Mouse (Mus musculus) stomach, postnatal 0 days (tissue): ENCODE results near the gene Efna1. TPM values are rescaled to one million over a fixed set of nuclear protein-coding genes. Genes with fewer than 3 reads are reported as not detected.

ENCODE experiments used
- ATAC-seq: fragments of 200-750 bp; cut with Nextera tagmentation; 2 replicates; pipeline ENCODE4 v1.8.0; 2017; ENCODE audit not compliant: low FRiP score, low TSS enrichment
- DNase-seq: peaks from one replicate; pipeline ENCODE4 v3.0.0-alpha.2; 2016; ENCODE audit warnings: low spot score
- H3K27ac ChIP-seq: fragments of 300-500 bp; sonication (generic); replicated peaks from 2 replicates; pipeline ENCODE4 v1.5.1; 2014; ENCODE audit warnings: mild to moderate bottlenecking, control low read depth
- H3K27me3 ChIP-seq: fragments of 300-500 bp; sonication (generic); 2 replicates; pipeline ENCODE4 v1.6.1; 2014; ENCODE audit warnings: low read length; ENCODE audit not compliant: control insufficient read depth, insufficient read depth
- H3K36me3 ChIP-seq: fragments of 300-500 bp; sonication (generic); 2 replicates; pipeline ENCODE4 v1.6.1; 2014; ENCODE audit warnings: low read length, mixed read lengths; ENCODE audit not compliant: control insufficient read depth, insufficient read depth
- H3K4me1 ChIP-seq: fragments of 300-500 bp; sonication (generic); replicated peaks from 2 replicates; pipeline ENCODE4 v1.6.1; 2014; ENCODE audit warnings: antibody characterized with exemption; ENCODE audit not compliant: control insufficient read depth, insufficient read depth
- H3K4me2 ChIP-seq: fragments of 300-500 bp; sonication (generic); replicated peaks from 2 replicates; pipeline ENCODE4 v1.6.1; 2014; ENCODE audit warnings: low read depth, mild to moderate bottlenecking, control low read depth, moderate library complexity
- H3K4me3 ChIP-seq: fragments of 300-500 bp; sonication (generic); 2 replicates; pipeline ENCODE4 v1.5.1; 2014; ENCODE audit warnings: low read depth, low read length, control low read depth
- H3K9ac ChIP-seq: fragments of 300-500 bp; sonication (generic); 2 replicates; pipeline ENCODE4 v1.6.1; 2014; ENCODE audit warnings: mild to moderate bottlenecking, low read length, control low read depth, mixed read lengths
- H3K9me3 ChIP-seq: fragments of 300-500 bp; sonication (generic); 2 replicates; pipeline ENCODE4 v1.6.1; 2016; ENCODE audit warnings: low read length; ENCODE audit not compliant: control insufficient read depth
- CTCF ChIP-seq: IDR thresholded peaks from 2 replicates; pipeline ENCODE4 v1.5.1; 2016; ENCODE audit warnings: antibody characterized with exemption, low read depth, mild to moderate bottlenecking, moderate library complexity
- EP300 ChIP-seq: optimal IDR thresholded peaks from 2 replicates; pipeline ENCODE3; 2016; ENCODE audit warnings: antibody characterized with exemption
- WGBS: fragments of 180-500 bp; shearing (Covaris S2); extraction: QIAGEN DNeasy Blood & Tissue Kit; methylation state at CpG from one replicate; pipeline ENCODE4 v1.1.7; 2014; 5-methylcytosine and 5-hydroxymethylcytosine counted together
- polyA plus RNA-seq: library from polyadenylated mRNA; unstranded; fragments of >200 nt; fragmentation: Nextera tagmentation; extraction: Ambion mirVana; gene quantifications from 2 replicates; pipeline ENCODE4 v1.2.1, GENCODE M21; 2015

Gene Efna1
- polyA plus RNA-seq, 1 experiment from 2014 or later, result 36.6 TPM

DNA sequence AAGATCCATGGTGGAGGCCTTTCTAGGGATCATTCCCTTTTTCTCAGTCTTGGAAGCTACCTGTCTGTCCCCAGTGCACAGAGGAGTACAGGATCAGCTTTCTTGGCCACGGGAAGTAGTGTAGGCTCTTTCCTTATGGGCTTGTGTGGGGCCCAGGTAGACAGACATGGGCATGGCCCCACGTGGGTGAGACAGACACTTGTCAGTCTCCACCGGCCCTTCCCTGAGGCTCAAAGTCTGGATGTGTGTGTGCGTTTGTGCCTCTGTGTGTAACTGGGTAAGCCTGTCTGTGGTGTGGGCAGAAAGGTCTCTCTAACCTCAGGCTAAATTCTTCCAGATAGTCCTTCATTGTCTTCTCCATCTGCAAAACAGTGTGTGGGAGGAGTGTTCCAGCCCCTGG lies 24.2 kb upstream of the Efna1 start:
- no peak for DNase-seq
- Histone ChIP-seq H3K27me3 (no peaks in the 10 kb centered on the region), H3K9ac (no peak overlapping the region), H3K4me2 (no peak overlapping the region), H3K4me1 (no peaks in the 10 kb centered on the region), H3K4me3 (no peak overlapping the region), H3K9me3 (no peaks in the 10 kb centered on the region), H3K27ac (no peak overlapping the region), H3K36me3 (no peaks in the 10 kb centered on the region)
- WGBS, result 61% methylated on average over 4 of the region's 4 CpGs
- no peak for TF ChIP-seq CTCF
- no peak for TF ChIP-seq EP300
- no peak for ATAC-seq

DNA sequence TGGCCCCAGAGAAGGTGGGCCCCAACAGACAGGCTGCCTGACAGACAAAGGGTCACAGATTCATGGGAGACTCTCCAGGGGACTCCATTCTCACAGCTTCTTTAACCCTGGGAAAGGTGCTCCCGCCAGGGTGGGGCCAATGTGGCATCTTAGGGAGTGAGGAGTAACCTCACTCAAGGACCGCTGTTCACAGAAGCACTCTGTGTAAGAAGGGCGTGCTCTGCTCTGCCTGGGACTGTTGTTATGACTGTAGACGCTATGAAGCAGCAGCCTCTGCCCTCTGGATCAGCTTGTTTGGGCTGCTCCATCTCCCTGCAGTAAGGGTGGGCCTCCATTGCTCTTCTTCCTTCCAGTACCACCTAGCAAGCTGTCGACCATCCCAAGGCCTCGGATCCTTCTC lies 23.5 kb upstream of the Efna1 start:
- Histone ChIP-seq H3K4me1 (no peaks in the 10 kb centered on the region), H3K4me2 (no peak overlapping the region), H3K27me3 (no peaks in the 10 kb centered on the region), H3K9me3 (no peaks in the 10 kb centered on the region), H3K4me3 (no peak overlapping the region), H3K9ac (no peak overlapping the region), H3K36me3 (no peaks in the 10 kb centered on the region), H3K27ac (no peak overlapping the region)
- WGBS, result 42% methylated on average over 6 of the region's 6 CpGs
- DNase-seq, result no peak
- no peak for TF ChIP-seq CTCF
- no peak for TF ChIP-seq EP300
- ATAC-seq, result no peak

DNA sequence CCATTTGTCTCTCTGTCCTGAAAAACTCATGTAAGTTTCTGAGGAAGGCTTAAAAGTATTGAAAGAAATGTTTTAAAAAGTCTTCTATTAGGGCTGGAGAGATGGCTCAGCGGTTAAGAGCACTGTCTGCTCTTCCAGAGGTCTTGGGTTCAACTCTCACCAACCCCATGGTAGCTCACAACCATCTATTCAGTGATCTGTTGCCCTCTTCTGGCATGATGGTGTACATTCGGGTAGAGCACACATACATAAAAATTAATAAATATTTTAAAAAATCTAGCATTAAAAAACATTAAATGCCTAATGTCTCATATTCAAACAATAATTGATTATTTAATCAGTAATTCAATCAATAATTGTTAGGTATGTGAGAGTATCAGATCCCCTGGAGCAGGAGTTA lies 19.6 kb upstream of the Efna1 start:
- Histone ChIP-seq H3K4me1 (no peaks in the 10 kb centered on the region), H3K27ac (no peak overlapping the region), H3K27me3 (no peaks in the 10 kb centered on the region), H3K9ac (no peak overlapping the region; the same call in 1 of the 2 replicates), H3K4me2 (no peak overlapping the region), H3K9me3 (no peaks in the 10 kb centered on the region), H3K4me3 (no peak overlapping the region), H3K36me3 (no peaks in the 10 kb centered on the region)
- no peak for ATAC-seq
- no peak for DNase-seq
- 71% methylated on average over 2 of the region's 2 CpGs for WGBS
- no peak for TF ChIP-seq EP300
- TF ChIP-seq CTCF, result peak; percentile 50

DNA sequence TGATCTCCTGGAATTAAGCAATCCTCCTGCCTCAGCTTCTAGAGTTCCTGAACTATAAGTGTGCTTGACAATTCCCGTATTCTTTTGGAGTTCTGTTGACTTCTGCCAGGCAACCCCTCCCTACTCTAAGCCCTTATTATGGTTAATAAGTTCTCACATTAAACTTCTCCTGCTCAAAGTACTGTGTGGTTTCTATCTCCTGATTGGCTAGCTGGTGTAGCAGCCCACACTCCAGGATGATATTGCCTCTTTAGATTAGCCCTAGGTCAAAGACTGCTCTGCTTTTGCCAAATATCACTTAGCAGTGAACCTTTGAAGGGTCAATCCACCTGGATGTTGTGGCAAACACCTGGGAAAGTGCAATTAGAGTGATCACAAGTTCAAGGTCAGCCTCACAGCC lies 19.1 kb upstream of the Efna1 start:
- Histone ChIP-seq H3K9ac (peak overlapping the region; percentile 35; the same call in 1 of the 2 replicates), H3K27ac (no peak overlapping the region), H3K27me3 (no peaks in the 10 kb centered on the region), H3K9me3 (no peaks in the 10 kb centered on the region), H3K4me3 (peak overlapping the region; percentile 20; the same call in 1 of the 2 replicates), H3K36me3 (no peaks in the 10 kb centered on the region), H3K4me1 (no peaks in the 10 kb centered on the region), H3K4me2 (peak overlapping the region; percentile 48; the same call in 1 of the 2 replicates)
- no peak for TF ChIP-seq EP300
- TF ChIP-seq CTCF, result no peak
- ATAC-seq (no peak), DNase-seq (no peak)
- 26% methylated on average over 1 of the region's 1 CpGs for whole genome bisulfite sequencing

DNA sequence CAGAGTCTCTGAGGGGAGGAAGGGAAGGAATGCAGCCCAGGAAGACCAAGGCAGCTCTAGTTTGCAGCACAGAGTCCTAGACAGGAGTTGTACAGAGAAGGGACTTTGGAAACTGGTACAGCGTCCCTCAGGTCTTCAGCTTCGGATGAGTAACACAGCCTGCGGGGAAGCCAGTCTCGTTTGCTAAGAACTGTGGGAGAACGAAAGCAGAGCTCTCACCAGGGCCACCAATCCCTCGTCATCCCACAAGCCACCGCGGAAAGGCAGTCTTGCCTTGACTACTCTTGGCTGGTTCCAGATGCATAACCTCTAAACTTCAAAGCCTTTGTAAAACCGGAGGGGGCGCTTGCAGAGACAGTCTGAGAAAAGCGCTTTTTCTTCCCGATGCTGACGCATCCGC lies 18.6 kb upstream of the Efna1 start:
- 2% methylated on average over 14 of the region's 14 CpGs for WGBS
- Histone ChIP-seq H3K27ac (no peak overlapping the region), H3K9ac (peak overlapping the region; percentile 32; the same call in 1 of the 2 replicates), H3K27me3 (no peaks in the 10 kb centered on the region), H3K4me1 (no peaks in the 10 kb centered on the region), H3K4me3 (peak overlapping the region; percentile 20; the same call in 1 of the 2 replicates), H3K36me3 (no peaks in the 10 kb centered on the region), H3K9me3 (no peaks in the 10 kb centered on the region), H3K4me2 (peak overlapping the region; percentile 48)
- ATAC-seq (no peak; the same call in 1 of the 2 replicates), DNase-seq (peak; percentile 41)
- TF ChIP-seq CTCF (peak; percentile 43), EP300 (no peak)

DNA sequence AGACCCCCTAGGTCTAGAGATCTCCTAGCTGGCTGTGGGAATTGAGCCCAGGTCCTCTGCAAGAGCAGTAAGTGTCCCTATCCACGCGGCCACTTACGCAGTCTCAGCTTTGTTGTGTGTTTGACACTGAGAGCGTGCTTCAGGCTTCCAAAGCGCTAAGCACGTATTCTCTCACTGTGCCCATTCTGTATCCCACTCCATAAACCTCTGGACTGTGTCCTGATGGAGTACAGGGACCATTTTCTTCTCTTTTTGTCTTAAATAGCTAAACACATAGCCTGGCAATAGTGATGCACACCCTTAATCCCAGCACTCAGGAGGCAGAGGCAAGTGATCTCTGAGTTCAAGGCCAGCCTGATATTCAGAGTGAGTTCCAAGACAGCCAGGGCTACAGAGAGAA lies 18.0 kb upstream of the Efna1 start:
- Histone ChIP-seq H3K27ac (no peak overlapping the region), H3K4me3 (no peak overlapping the region), H3K27me3 (no peaks in the 10 kb centered on the region)

More for the DNA sequence above, 18.0 kb upstream of the Efna1 start:
- 91% methylated on average over 6 of the region's 6 CpGs for WGBS
- no peaks in the 10 kb centered on the region for H3K9me3 ChIP-seq
- H3K4me2 ChIP-seq, result no peak overlapping the region
- TF ChIP-seq CTCF, result no peak
- no peak for TF ChIP-seq EP300
- ATAC-seq (no peak), DNase-seq (no peak)
- no peaks in the 10 kb centered on the region for H3K36me3 ChIP-seq
- H3K4me1 ChIP-seq, result no peaks in the 10 kb centered on the region
- no peak overlapping the region for H3K9ac ChIP-seq
